Mouse (Mus musculus) heart, embryonic 16.5 days (tissue): ENCODE data around the gene Gm11042. TPM values are rescaled to one million over a fixed set of nuclear protein-coding genes. Genes with fewer than 3 reads are reported as not detected.
A peak's percentile ranks its signal among the peaks of the same experiment; 100 is the strongest.

Experiments
- ATAC-seq: fragments of 200-750 bp; cut with Nextera tagmentation; replicated peaks from 2 replicates; pipeline ENCODE4 v1.8.0; 2017; ENCODE audit warnings: moderate number of reproducible peaks; ENCODE audit not compliant: insufficient read depth, low FRiP score; ENCODE audit errors: extremely low read depth
- H3K27ac ChIP-seq: fragments of 300-500 bp; sonication (generic); 2 replicates; pipeline ENCODE4 v1.5.1; 2014; ENCODE audit warnings: mild to moderate bottlenecking, low read length, control low read depth, moderate library complexity
- H3K27me3 ChIP-seq: fragments of 300-500 bp; sonication (generic); 2 replicates; pipeline ENCODE4 v1.6.1; 2014; ENCODE audit warnings: low read length, mixed read lengths; ENCODE audit not compliant: control insufficient read depth, insufficient read depth
- H3K36me3 ChIP-seq: fragments of 300-500 bp; sonication (generic); 2 replicates; pipeline ENCODE4 v1.6.1; 2014; ENCODE audit not compliant: control insufficient read depth, insufficient read depth
- H3K4me1 ChIP-seq: fragments of 300-500 bp; sonication (generic); 2 replicates; pipeline ENCODE4 v1.6.1; 2014; ENCODE audit warnings: low read length, mixed read lengths; ENCODE audit not compliant: control insufficient read depth, insufficient read depth
- H3K4me2 ChIP-seq: fragments of 300-500 bp; sonication (generic); 2 replicates; pipeline ENCODE4 v1.6.1; 2014; ENCODE audit warnings: low read depth, mild to moderate bottlenecking, control low read depth, low read length
- H3K4me3 ChIP-seq: fragments of 300-500 bp; sonication (generic); 2 replicates; pipeline ENCODE4 v1.5.1; 2014; ENCODE audit warnings: mild to moderate bottlenecking, control low read depth, low read length
- H3K9ac ChIP-seq: fragments of 300-500 bp; sonication (generic); 2 replicates; pipeline ENCODE4 v1.6.1; 2014; ENCODE audit warnings: low read length, control low read depth
- H3K9me3 ChIP-seq: fragments of 300-500 bp; sonication (generic); replicated peaks from 2 replicates; pipeline ENCODE4 v1.6.1; 2016; ENCODE audit warnings: low read length; ENCODE audit not compliant: control insufficient read depth
- WGBS: fragments of 180-500 bp; shearing (Covaris S2); extraction: QIAGEN DNeasy Blood & Tissue Kit; methylation state at CpG from one replicate; pipeline ENCODE4 v1.1.7; 2014; 5-methylcytosine and 5-hydroxymethylcytosine counted together
- polyA plus RNA-seq: library from polyadenylated mRNA; unstranded; fragments of >200 nt; fragmentation: Nextera tagmentation; extraction: Ambion mirVana; gene quantifications from 2 replicates; pipeline ENCODE4 v1.2.1, GENCODE M21; 2015

The Gm11042 gene
- polyA plus RNA-seq, 1 experiment from 2014 or later, result not detected

DNA sequence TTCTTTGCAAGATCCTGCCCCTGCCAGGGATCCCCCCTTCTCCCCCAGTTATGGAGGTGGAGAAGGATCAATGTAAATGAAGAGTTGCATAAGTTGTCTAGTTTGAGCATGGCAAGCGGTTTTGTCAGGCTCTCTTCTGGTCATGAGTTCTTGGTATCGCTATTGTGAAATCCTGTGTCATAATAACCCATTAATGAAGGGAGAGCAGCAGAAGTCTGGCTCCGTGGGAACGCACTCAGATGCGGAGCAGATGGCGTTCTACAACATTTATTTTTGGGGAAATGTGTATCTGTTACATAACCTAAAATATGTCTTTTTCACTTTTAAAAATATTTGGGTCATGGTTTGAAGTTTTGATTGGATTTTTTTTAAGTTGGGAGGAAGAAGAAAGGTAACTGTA lies 14.6 kb downstream of the Gm11042 start:
- Histone ChIP-seq H3K4me1 (no peaks in the 10 kb centered on the region), H3K9ac (no peak overlapping the region), H3K27ac (no peak overlapping the region), H3K4me3 (no peak overlapping the region), H3K9me3 (no peaks in the 10 kb centered on the region), H3K27me3 (no peaks in the 10 kb centered on the region), H3K36me3 (no peaks in the 10 kb centered on the region), H3K4me2 (no peak overlapping the region)
- WGBS, result 87% methylated on average over 6 of the region's 6 CpGs
- no peak for ATAC-seq

- Histone ChIP-seq H3K9me3 (no peaks in the 10 kb centered on the region), H3K4me3 (no peak overlapping the region), H3K36me3 (no peaks in the 10 kb centered on the region), H3K4me2 (no peak overlapping the region), H3K9ac (no peak overlapping the region), H3K27ac (no peak overlapping the region), H3K27me3 (peaks cover 3% of the 10 kb centered on the region; the same call in 1 of the 2 replicates), H3K4me1 (no peaks in the 10 kb centered on the region)
- ATAC-seq, result no peak
- WGBS, result 47% methylated on average over 5 of the region's 5 CpGs
Measured at GRCm38 (mm10) chr12:74296374-74296773, 19.8 kb downstream of the Gm11042 start.

GRCm38 (mm10) chr12:74293624-74294023 lies 22.6 kb downstream of the Gm11042 start:
- no peak for ATAC-seq
- no peaks in the 10 kb centered on the region for H3K9me3 ChIP-seq
- peaks cover 3% of the 10 kb centered on the region; the same call in 1 of the 2 replicates for H3K27me3 ChIP-seq
- H3K4me2 ChIP-seq, result no peak overlapping the region
- 5% methylated on average over 4 of the region's 4 CpGs for WGBS
- H3K9ac ChIP-seq, result no peak overlapping the region
- no peak overlapping the region for H3K4me3 ChIP-seq
- H3K36me3 ChIP-seq, result no peaks in the 10 kb centered on the region
- H3K27ac ChIP-seq, result no peak overlapping the region
- no peaks in the 10 kb centered on the region for H3K4me1 ChIP-seq

DNA sequence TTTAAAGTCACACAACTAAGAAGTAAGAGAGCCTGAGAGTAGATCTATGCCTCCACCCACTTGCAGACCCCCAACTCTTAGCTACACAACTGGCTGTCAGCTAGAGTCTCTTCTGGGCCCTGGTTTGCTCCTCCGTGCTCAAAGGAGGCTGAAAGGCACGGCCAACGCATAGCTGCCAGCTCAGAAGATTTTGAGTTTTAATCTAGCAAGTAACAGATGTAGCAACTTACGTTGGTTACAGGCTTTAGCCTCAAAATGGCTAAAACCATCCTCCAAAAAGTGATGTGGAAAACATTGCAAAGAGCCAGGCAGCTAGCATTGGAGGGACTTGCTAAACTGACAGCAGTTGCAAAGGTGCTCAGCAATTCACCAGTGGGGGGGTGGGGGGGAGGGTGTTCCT lies 25.2 kb downstream of the Gm11042 start:
- Histone ChIP-seq H3K9me3 (no peaks in the 10 kb centered on the region), H3K27ac (no peak overlapping the region)

GRCm38 (mm10) chr12:74284685-74285054 lies 31.5 kb downstream of the Gm11042 start:
- H3K9ac ChIP-seq, result peak overlapping the region; percentile 0; the same call in 1 of the 2 replicates
- no peak for ATAC-seq
- H3K27me3 ChIP-seq, result peaks cover 28% of the 10 kb centered on the region
- H3K36me3 ChIP-seq, result no peaks in the 10 kb centered on the region
- no peaks in the 10 kb centered on the region for H3K9me3 ChIP-seq
- peak overlapping the region; percentile 51 for H3K4me3 ChIP-seq
- H3K4me1 ChIP-seq, result peaks cover 6% of the 10 kb centered on the region
- H3K27ac ChIP-seq, result no peak overlapping the region
- peak overlapping the region; percentile 80 for H3K4me2 ChIP-seq
- WGBS, result 2% methylated on average over 11 of the region's 11 CpGs

More for the DNA sequence above, 25.2 kb downstream of the Gm11042 start:
- H3K4me2 ChIP-seq, result no peak overlapping the region
- no peaks in the 10 kb centered on the region for H3K36me3 ChIP-seq
- 78% methylated on average over 4 of the region's 4 CpGs for WGBS
- H3K4me1 ChIP-seq, result no peaks in the 10 kb centered on the region
- no peak overlapping the region for H3K9ac ChIP-seq
- H3K4me3 ChIP-seq, result no peak overlapping the region
- ATAC-seq, result no peak
- H3K27me3 ChIP-seq, result peaks cover 6% of the 10 kb centered on the region

DNA sequence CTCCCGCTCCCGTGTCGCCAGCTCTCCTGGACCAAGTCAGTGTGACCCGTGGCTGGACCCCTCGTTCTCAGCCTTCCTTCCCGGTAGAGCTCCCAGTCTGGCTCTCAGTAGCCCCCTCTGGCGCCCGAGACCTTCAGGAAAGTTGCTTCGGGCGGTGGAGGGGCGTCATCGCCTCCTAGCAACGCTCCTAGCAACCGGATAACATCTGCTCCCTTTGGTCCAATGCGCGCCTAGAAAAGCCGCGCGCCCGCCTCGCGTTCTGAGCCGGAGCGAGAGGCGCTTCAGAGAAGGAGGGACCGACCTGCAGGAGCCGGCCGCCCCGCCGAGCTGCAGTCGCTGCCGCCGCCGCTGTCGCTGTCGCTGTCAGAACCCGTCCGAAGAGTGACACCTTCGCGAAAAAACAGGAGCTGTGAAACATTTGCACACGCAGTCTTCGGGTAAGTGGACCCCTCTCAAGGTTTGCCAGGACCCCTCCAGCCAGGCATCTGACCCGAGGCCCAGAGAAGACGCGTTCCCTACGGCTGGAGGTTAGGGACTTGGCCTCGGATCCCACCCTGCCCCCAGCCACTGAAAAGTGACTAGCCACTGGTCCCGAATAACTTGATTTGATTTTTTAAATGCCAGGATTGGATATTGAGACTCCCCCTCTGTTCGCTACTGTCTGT lies 32.0 kb downstream of the Gm11042 start:
- under 1% methylated on average over 49 of the region's 49 CpGs for WGBS
- H3K4me3 ChIP-seq, result peak overlapping the region; percentile 51
- H3K9ac ChIP-seq, result peak overlapping the region; percentile 0; the same call in 1 of the 2 replicates
- H3K4me1 ChIP-seq, result peaks cover 6% of the 10 kb centered on the region
- H3K27me3 ChIP-seq, result peaks cover 28% of the 10 kb centered on the region
- peak; percentile 96 for ATAC-seq
- no peaks in the 10 kb centered on the region for H3K9me3 ChIP-seq
- no peaks in the 10 kb centered on the region for H3K36me3 ChIP-seq
- peak overlapping the region; percentile 80 for H3K4me2 ChIP-seq
- no peak overlapping the region for H3K27ac ChIP-seq

DNA sequence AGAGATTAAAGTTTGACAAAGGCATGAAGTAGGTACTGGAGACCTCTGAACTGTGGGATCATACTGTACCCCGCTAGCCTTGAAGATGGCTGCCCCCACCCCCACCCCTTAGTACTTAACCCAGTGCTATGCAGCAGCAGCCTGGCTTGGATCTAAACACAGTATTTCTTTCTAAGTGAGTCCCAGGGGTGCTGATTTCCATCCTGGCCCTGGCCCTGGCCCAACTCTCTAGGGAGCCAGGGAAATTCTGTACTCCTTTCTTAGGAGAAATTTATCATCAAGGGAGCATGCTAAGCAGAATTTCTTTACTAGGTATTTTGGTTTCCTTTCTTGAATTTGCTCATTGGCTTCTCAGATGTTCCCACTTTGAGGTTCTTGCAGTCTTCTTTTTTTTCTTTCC lies 33.3 kb downstream of the Gm11042 start:
- H3K9me3 ChIP-seq, result no peaks in the 10 kb centered on the region
- H3K4me2 ChIP-seq, result no peak overlapping the region
- no peaks in the 10 kb centered on the region for H3K36me3 ChIP-seq
- H3K27ac ChIP-seq, result no peak overlapping the region
- no peak overlapping the region for H3K4me3 ChIP-seq
- no peak overlapping the region for H3K9ac ChIP-seq
- peaks cover 6% of the 10 kb centered on the region for H3K4me1 ChIP-seq
- no peak for ATAC-seq
- peaks cover 28% of the 10 kb centered on the region for H3K27me3 ChIP-seq
- 64% methylated on average over 1 of the region's 1 CpGs for WGBS

- Histone ChIP-seq H3K27me3 (peaks cover 28% of the 10 kb centered on the region), H3K9ac (no peak overlapping the region), H3K4me2 (no peak overlapping the region), H3K4me1 (peaks cover 6% of the 10 kb centered on the region), H3K9me3 (no peaks in the 10 kb centered on the region), H3K4me3 (no peak overlapping the region), H3K36me3 (no peaks in the 10 kb centered on the region), H3K27ac (no peak overlapping the region)
- 44% methylated on average over 4 of the region's 4 CpGs for WGBS
- no peak for ATAC-seq
Measured at GRCm38 (mm10) chr12:74281403-74281802, 34.8 kb downstream of the Gm11042 start.

GRCm38 (mm10) chr12:74277265-74277664 lies 38.9 kb downstream of the Gm11042 start:
- no peak overlapping the region for H3K27ac ChIP-seq
- no peak overlapping the region for H3K4me3 ChIP-seq
- no peak for ATAC-seq
- H3K27me3 ChIP-seq, result no peaks in the 10 kb centered on the region; the same call in 1 of the 2 replicates
- H3K36me3 ChIP-seq, result no peaks in the 10 kb centered on the region
- no peaks in the 10 kb centered on the region for H3K4me1 ChIP-seq
- H3K4me2 ChIP-seq, result no peak overlapping the region
- no peaks in the 10 kb centered on the region for H3K9me3 ChIP-seq
- H3K9ac ChIP-seq, result no peak overlapping the region
- WGBS, result 60% methylated on average over 5 of the region's 5 CpGs
